Mouse (Mus musculus) bone marrow macrophage, adult 2 months (primary cell): Measurements from ENCODE around the gene Sez6.

Experiments used
- CTCF ChIP-seq: IDR thresholded peaks from 2 replicates; pipeline ENCODE4 v1.5.1; 2012; ENCODE audit warnings: low read depth, mild to moderate bottlenecking, low read length, moderate library complexity
- POLR2A ChIP-seq: IDR thresholded peaks from 2 replicates; pipeline ENCODE4 v1.6.1; 2012; ENCODE audit warnings: mild to moderate bottlenecking, low read depth, low read length, borderline replicate concordance

DNA sequence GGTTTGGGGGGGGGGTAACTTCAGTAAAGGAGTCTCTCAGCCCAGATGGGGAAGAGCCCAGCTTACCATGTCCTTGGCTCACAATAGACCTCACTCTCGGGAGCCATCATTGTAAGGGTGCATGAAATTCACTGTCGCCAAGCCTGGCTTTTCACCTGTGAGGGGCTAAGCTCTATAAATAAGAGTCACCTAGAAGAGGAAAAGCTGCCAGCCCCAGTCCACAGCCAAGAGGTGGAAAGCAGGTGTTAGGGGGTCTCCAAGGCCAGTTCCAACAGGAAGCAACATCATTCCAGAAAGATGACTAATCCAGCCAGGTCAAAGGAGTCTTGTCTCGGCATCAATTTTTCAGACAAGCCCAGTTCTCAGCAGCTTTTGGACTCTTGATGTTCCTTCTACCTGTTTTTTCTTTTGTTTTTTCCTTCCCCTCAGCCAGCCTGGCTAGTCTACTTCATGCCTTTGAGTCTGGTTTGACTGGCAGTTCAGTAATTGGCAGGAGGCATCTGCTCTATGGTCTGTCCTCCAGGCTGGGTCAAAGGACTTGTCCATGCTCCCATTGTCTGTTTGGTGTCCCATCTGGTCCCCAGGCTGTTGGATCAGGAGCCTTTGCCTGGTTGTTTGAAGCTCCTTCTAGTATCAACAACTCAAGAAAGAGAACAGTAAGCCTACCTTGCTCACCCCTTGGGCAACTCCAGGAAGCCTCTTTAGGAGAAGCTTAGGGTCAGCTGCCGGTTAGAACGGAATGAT is 4.1 kb downstream of the Sez6 start:
- no peak for TF ChIP-seq CTCF
- TF ChIP-seq POLR2A: no peak
